Mouse (Mus musculus): ENCODE results near the gene Gm7544. TPM values are rescaled to one million over a fixed set of nuclear protein-coding genes. Genes with fewer than 3 reads are reported as not detected.
"Not testable (repeated sequence)": the region's sequence is repeated elsewhere in the genome, so short reads cannot be mapped to it uniquely, and the experiment has no call there.

Gene Gm7544
- total RNA-seq, 2 experiments from 2014 or later: not detected

DNA sequence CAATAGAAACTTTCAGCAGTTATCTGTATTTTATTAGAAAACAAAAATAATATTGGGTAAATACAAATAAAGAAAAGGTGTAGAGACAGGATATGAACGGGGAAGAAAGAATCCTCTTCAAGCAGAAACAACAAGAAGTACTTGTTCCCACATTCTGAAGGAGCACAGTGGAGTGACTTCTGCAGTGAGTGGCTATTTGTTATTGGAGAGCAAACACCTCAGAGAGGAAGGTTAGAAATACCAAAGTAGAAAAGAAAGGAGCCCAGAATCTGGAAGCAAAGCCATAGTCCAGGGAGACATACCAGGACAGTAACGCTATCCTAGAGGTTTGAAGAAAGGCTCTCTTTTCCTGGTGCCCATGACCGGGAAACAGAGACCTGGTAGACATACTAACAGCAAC lies 25.3 kb downstream of the Gm7544 start:
- intact Hi-C loops (cut with DNase I); DNase-seq: not testable (repeated sequence)

DNA sequence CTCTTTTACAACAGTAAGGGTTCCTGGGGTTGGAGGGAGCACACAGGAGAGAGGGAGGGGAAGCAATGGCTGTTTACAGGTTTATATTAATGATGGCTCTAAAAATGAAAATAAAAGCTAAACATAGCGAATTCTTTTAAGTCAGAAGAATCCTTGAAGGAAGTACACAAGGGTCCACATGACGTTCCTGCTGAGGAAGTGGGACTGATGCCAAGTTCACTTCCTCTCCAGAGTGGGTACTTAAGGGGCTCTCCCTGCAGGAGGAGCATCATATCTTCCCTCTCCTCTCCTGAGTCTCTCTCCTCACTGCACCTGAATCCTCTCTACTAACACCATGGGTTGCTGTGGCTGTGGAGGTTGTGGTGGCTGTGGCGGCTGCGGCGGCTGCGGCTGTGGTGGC lies 31.2 kb downstream of the Gm7544 start, which contains the start of gene A030014E15Rik:
A030014E15Rik (plus strand) TSS at position 268 of the 400 bp plus-strand sequence.
- intact Hi-C loops (cut with DNase I): no loop called here
- peak in 1 of 2 experiments; percentile 7 for DNase-seq

DNA sequence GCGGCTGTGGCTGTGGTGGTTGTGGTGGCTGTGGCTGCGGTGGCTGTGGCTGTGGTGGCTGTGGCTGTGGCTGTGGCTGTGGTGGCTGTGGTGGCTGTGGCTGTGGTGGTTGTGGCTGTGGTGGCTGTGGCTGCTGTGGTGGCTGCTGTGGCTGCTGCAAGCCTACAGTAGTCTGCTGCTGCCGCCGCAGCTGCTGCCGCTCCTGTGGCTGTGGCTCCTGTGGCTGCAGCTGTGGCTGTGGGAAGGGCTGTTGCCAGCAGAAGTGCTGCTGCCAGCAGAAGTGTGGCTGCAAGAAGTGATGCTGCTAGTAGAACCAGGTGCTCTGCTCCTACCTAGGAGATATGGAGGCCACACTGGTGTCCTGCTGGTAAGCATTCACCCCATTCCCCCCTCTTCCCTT lies 42.4 kb downstream of the Gm7544 start:
- intact Hi-C loops (cut with DNase I); DNase-seq: not testable (repeated sequence)

DNA sequence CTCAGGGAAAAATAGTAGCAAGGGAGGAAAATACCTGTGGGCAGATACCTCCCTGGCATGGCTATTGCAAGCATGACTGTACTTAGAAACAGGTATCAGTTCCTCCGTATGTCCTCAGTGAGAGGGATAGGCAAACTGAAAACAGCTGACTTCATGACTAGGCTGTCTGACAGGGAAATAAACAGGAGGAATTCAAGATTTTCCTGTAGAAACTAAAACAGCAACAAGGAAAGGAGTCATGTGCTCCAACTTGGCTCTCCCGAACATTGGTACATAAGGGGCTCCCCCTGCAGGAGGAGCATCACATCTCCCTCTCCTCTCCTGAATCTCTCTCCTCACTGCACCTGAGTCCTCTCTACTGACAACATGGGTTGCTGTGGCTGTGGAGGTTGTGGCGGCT lies 42.8 kb downstream of the Gm7544 start, which contains the start of gene A030005L19Rik:
A030005L19Rik (plus strand) TSS at position 301 of the 400 bp plus-strand sequence.
- intact Hi-C loops (cut with DNase I): no loop called here

DNA sequence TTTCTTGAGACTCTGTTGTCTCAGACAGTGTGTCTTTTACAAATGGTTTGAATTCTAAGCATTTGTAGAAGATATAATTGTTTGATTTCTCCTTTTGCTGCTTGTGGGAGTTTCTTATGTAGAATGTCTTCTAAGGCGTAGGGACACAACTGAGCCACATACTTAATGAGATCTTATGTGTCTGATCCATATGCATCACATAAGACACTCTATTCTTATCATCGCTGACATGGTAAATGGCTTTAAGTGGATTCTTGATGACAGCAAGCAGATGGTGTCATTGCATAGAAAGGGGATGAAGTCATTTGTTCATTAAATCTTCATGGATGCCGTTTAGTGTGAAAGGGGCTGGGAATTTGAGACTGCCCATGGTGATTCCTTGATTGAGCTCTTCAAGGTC lies 49.9 kb downstream of the Gm7544 start:
- intact Hi-C loops (cut with DNase I): no loop called here
- no peak for DNase-seq

More for the DNA sequence above, 42.8 kb downstream of the Gm7544 start, which contains the start of gene A030005L19Rik:
- DNase-seq: no peak

Other genes starting within 250 kb of the Gm7544 start
- 100 to 1,000 TPM; 183 to 184 TPM for gene Mff, start 231.1 kb downstream of the Gm7544 start, total RNA-seq (2021)
- gene Tm4sf20, start 187.6 kb downstream of the Gm7544 start, total RNA-seq (2021): not detected
- gene Gm47791, start 184.8 kb downstream of the Gm7544 start, total RNA-seq (2021): not detected
- 10 to 100 TPM; 34.0 to 36.7 TPM for gene Agfg1, start 116.5 kb downstream of the Gm7544 start, total RNA-seq (2021)
- not detected for gene A030005L19Rik, start 42.7 kb downstream of the Gm7544 start, total RNA-seq (2021)
- gene A030014E15Rik, start 31.1 kb downstream of the Gm7544 start, total RNA-seq (2021): not detected
- gene Gm6217, start 24.6 kb downstream of the Gm7544 start, total RNA-seq (2021): not detected
- gene A030003K21Rik, start 12.6 kb downstream of the Gm7544 start, total RNA-seq (2021): not detected
- gene Gm47955, start 4.3 kb upstream of the Gm7544 start, total RNA-seq (2021): not detected
- gene Gm47959, start 44.5 kb upstream of the Gm7544 start, total RNA-seq (2021): not detected
- under 1 TPM; 0.51 to 0.57 TPM for gene Slc19a3, start 82.4 kb upstream of the Gm7544 start, total RNA-seq (2021)
- not detected for gene Krtap28-10, start 86.5 kb upstream of the Gm7544 start, total RNA-seq (2021)
- not detected for gene Gm47969, start 88.9 kb upstream of the Gm7544 start, total RNA-seq (2021)
- gene A030005K14Rik, start 103.4 kb upstream of the Gm7544 start, total RNA-seq (2021): not detected
- gene Krtap28-13, start 104.9 kb upstream of the Gm7544 start, total RNA-seq (2021): not detected
- not detected for gene Ccl20, start 160.8 kb upstream of the Gm7544 start, total RNA-seq (2021)
- not detected for gene Daw1, start 203.7 kb upstream of the Gm7544 start, total RNA-seq (2021)